Mouse (Mus musculus) right cerebral cortex, postnatal 36 days (tissue): ENCODE measurements around the gene Rxrg.

Experiments used
- DNase-seq, 2 experiments: peaks; one replicate each; pipeline ENCODE4 v3.0.0; 2022; ENCODE audit warnings: low spot score in 2 of 2, mixed read lengths in 1 of 2

Rxrg gene

DNA sequence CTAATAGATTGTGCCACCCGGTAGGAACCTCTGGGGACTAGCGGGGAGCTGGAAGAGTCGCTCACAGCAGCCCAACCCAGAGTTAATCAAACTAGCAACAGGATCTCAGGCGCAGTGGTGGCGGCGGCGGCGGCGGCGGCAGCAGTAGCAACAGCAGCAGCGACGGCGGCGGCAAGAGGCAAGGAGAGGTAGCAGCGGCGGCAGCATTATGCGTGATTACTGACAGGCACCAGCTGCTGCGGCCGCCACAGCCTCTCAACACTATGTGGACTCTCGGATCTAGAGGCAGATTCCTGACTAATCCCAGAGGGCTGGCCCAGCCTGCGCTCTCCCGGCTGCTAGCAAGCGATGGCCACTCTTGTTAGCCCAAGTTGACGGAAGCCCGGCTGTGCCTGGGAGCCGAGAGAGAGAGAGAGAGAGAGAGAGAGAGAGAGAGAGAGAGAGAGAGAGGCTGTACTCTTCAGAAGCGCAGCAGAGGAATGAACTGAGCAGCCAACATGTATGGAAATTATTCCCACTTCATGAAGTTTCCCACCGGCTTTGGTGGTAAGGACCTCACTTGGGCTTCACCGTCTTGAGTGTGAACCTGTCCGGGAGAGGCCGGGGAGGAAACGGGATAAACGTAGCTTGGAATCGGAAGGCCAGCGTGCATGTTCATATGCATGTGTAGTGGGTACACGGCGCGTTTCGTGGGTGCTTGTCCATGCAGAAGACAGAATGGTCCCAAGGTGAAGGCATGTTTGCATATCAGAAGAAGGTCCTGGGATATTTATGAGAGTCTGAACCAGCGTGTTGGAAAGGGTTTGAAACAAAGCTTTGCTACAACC, at the start of gene Rxrg:
TSS of gene Rxrg (plus strand) at position 130 of the 827 bp plus-strand sequence.
- DNase-seq = peak; percentile 33 to 55

DNA sequence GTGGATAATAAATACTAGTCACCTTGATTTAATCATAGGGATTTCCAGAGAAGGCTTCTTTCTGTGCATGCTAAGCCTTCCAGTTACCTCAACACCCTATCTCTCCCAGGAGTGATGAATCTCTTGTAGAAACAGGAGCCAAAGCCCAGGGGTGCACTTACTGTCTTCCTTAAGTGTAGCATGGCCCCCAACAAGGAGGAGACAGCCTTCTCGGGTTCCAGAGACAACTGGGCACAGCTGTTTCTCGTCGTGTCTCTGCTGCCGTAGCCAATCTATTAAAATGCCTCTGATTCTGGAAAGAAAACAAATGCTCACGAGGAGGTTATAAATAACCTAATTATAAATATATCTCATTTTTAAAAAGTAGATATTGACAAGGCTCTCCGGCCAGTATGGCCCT, 48.9 kb upstream of the Rxrg start:
- DNase-seq = no peak

DNA sequence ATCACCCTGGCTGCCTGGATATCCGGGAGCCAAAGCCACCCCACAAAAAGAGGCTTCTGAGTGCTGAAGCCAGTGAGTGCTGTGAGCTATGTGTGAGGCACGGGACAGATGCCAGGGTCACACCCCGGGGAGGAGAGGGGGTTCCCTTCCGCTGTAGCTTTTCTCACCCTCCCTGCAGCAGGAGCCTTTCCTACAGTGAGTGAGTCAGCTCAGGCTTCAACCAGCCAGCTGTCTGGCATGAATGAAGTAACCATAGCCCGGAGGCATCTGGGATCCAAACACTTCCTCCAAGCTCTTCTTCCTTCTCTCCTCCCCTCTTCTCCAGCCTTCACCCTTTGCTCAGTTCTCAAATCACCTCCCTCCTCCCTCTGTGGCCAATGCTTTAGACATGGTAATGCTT, 46.6 kb upstream of the Rxrg start:
- peak; percentile 12 to 15 for DNase-seq

DNA sequence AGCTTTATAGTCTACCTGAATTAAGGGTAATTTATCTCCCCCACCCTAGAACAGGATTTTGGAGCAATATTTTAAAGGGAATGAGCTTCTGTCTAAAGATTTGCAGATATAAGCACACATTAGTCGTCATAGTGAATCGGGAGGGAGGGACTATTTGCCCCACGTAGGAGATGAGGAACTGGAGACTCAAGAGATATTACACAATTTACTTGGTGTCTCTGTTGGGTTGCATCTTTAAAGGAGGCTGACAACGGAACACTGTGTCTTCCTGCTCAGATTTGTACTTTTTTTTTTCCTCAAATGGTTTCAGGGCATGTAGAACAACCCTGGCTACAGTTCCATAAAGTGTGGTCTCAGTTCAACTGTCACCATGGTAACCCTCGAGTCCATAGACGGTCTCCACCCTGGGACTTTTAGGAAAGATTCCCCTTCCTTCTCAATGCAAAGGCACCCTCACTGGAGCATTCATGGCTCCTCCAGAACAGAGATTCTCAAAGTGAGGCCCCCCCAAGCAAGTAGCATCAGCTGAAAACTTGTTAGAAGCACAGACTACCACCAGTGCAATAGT, 44.1 kb upstream of the Rxrg start:
- no peak for DNase-seq

DNA sequence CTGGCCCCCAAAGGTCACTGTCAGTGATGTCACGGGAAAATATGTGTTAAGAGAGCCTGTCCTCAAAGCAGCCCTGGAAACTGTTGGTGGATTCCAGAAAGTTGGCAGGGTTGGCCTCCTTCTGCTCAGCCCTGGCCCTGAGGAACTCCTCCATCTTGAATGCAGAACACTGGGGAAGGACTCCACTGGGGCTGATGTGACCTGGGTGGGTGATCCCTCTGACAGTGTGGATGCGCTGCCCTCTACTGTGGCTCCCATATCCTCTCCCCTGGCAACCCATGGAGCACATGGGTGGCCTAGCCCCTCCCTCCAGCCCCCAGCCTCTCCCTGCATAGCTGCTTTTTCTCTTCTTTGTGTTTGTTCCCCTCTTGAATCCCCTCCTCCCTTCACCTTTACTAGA, 31.6 kb upstream of the Rxrg start:
- DNase-seq = no peak

DNA sequence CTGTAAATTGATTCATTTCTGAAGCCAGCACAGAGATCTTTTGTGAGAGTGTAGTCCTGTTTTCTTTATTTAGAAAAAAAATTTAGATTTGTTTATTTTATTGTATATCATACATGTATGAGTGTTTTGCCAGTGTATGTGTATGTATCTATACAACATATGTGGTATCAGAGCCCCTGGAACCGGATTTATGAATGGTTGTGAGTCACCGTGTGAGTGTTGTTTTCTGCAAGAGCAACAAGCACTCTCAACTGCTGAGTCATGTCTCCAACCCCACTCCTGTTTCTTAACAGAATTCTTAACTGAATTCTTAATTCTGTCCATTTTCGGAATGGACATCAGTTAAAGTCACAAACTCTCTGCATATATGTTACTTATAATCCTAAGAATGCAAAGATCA, 19.1 kb upstream of the Rxrg start:
- DNase-seq = no peak

DNA sequence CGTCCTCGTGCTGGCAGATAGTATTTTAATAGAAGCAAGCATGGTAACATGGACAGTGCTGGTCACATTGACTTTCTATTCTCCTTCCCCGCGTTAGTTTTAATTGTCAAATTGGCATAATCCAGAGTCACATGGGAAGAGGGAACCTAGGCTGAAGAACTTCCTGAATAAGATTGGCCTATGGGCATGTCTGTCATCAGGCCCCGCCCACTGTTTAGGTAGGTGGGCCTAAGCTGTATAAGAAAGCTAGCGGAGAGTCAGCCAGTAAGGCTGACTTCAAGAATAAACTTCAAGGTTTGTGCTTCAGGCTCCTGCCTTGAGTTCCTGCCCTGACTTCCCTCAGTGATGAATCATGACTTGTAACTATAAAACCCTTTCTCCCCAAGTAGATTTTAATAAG, 15.0 kb upstream of the Rxrg start:
- no peak for DNase-seq

DNA sequence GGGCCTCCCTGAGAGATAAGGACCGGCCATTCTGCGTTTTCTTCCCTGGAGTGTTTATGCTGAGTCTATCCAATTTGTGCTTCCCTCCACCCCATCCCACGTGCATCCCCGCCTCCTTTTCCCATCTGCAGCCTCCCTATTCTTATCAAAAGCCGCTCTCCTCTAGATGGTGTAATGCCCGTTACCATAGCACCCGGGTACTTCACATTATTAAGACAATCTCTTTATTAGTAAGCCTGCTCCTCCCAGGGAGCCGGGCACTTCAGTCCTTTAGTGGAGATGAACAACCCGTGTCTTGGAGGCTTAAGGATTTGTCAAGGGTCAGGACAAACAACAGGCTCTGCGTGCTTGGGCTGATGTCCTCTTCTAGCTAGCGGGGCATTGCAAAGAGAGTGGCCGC, 14.3 kb upstream of the Rxrg start:
- DNase-seq = peak in 1 of 2 experiments; percentile 11

DNA sequence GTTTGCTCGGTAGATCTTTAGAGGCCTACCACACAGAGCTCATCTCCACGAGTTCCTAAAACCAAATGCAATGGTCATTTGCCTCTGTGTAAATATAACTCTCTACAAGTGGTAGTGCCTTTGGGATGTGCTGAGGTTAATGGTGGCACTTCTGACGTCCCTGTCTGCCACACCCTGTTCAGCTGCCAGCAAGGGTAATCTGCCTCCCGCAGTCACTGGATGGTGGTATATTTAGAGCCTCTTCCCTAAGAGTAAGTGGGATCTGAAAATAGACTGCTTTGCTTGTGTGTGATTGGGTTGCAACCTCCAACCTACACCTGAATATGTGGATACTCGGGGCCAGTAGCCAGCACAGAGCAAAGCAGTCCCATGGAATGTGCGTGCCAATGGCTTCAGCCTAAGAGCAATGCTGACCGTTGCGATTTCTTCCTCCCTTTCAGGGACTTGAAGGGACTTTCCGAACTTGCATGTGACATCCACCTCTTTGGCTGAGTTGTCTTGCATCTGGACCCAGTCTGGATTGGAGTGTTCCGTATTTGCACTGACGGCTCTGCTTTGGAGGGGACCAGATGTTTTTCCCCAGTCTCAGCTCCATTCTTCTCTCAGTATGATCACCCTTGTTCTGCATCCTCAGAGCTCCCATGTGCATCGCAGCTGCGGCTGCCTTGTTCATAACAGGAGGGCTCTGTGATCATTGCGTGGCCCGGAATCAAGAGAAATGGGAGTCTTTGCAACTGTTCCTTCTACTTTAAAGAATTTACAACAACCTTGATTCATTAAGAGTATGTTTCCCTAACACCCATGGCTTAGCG, 9.2 kb upstream of the Rxrg start:
- DNase-seq = no peak

DNA sequence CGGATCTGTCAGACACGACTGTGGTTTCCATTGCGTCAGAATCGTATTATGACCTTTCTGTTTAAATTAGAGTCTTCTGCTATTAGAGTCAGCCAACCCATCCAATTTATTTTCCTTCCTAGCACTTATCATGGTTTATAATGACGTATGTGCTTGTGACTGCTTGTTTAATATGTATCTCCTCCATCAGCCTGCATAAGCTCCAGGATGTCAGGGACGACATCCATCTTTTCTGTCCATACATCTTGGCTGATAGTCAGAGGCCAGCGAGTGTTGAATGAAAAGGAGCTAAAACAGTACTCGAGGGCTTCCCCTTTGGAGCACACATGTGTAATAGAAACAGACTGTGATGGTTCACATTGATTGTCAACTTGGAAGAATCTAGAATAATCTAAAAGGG, 6.0 kb upstream of the Rxrg start:
- no peak for DNase-seq

DNA sequence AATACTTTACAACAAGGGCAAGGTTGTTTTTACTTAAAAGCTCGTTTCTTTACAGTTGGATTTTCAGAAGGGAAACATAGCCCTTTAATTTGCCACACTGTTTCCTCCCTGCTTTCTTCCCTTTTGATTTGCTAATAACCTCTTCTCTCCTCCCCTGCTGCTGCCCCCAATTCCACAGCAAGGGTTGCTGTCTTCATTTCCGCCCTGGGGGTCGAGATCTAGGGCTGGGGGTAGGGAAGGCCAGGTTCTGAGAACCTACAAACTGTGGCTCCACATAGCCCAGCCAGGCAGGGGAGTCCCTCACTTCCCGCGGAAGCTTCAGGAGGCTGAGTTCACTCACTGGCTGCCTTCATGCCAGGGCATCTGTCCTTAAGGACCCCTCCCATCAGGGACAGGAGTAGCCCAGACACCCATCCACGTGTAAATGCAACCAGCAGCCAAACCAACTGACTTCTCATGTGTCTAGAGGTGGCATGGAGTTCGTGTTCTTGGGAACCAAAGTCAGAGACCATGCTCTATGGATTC, 1.1 kb downstream of the Rxrg start:
- no peak for DNase-seq

DNA sequence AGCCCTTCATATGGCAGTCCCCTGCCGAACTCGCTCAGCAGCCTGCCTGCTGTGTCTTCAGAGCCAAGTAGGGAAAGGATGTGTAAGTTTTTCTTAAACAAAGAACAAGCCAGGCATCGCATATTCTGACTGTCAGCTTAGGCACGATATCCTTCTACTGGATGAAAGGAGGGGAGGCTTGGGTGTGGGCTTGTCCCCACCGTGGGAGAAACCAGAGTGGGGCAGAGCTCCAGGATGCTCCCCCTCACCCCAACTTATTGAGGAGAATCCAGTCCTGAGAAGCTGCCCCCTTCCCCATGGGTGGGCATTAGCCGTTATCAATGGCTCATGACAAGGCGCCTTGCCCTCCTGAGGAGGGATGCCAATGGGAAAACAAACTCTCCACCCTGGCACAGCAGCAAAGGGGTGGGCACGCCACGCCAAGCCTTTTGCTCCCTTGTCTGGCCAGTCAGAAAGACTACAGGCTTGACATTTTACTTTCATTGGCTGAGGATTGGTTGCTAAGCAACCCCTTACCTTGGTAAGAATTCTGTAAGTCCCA, 10.1 kb downstream of the Rxrg start:
- DNase-seq = peak; percentile 26 to 42

DNA sequence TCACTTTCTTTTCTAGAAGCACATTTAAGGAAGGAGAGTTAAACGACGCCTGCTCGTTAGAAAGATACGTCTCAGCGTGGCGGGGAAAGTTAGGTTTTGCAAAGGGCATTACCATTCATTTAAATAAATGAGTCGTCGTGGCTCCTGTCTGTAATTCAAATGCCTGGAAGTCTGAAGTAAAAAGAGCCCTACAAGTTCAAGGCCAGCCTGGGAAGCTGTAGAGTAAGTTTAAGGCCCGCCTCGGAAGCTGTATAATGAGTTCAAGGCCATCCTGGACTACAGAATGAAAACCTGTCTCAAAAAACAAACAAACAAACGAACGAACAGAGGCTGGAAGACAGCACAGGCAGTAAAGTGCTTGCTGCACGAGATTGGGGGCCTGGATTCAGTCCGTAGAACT, 18.9 kb downstream of the Rxrg start:
- no peak for DNase-seq

DNA sequence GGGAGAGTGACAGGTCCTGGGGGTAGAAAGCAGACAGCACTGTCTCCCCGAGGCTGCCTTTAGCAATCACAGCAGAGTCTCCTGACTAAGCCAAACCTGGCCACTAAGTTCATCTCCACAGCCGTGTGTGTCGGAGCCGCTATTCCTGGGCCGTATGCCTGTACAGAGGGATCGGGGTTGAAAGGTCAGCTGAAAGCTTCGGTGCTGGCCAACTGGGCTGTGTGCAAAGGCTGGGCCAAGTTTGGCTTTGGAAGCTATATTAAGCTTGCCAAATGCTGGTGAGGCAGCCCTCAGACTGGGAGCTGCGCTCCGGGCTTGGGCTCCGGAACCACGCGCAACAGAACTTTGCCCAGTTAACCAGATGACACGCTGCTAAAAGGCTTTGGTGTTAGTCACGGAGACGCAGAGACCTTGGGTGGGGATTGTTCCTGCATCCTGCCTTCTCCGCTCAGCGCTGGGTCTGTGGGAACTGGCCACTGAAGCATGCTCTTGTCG, 19.9 kb downstream of the Rxrg start:
- no peak for DNase-seq

DNA sequence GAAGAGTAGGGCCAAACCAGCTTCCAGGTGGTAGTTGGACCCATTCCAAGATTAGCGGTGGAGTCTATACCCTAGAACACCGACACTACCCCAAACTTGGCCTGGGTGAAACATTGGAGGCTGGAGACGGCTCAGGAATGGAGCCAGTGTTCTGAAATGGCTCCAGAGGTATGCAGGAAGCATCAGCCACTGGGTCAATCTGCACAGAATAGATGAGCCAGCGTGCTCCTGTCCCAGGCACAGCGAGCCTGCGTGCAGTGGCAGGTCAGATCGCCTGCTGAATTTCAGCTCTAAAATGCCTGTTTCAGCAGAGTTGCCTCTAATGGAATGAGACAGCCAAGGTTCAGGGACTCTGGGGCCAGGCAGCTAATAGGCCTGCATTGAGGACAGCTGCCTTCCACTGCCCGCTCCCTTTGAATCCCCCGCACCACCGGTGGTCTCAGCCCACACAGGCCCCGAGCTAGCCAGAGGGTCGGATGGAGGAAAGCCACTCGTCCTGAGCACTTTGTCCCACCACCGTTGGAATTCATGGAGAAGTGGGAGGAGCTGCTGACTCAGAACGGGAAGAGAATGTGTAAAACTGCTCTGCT, 22.1 kb downstream of the Rxrg start:
- no peak for DNase-seq

DNA sequence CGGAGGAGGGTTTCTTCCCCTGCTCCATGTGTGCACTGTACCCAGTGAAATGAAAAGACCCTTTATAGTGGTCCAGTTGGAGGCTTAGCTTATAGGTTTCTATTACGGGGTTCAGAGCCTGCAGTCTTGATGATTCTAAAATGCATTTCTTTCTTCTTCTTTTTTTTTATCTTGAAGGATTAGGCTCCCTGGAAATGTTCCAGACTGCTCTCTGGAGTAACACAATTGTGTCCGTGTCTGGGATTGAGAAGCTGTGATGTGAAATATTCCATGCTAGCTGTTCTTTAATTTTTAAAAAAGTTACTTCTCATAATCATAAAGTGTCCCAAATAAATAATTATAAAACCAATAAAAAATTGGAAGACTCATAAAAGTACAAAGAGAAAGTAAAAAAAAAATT, 26.9 kb downstream of the Rxrg start:
- DNase-seq = no peak

DNA sequence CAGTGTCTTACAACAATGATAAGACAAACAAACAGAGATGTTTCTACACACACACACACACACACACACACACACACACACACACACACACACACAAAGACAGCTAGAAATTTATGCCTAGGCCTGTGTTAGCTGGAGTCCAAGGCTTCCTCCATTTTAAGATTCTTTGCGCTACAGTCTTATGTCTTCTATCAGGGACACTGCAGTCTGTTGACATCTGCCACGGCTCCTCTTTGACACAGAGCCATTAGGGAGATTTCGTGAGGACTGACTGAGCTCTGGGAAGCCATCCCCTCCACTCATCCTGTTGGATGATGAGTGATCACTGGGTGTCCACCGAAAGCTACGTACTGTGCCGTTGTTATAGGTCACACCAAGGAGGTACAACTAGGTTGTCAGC, 33.6 kb downstream of the Rxrg start:
- DNase-seq = no peak

DNA sequence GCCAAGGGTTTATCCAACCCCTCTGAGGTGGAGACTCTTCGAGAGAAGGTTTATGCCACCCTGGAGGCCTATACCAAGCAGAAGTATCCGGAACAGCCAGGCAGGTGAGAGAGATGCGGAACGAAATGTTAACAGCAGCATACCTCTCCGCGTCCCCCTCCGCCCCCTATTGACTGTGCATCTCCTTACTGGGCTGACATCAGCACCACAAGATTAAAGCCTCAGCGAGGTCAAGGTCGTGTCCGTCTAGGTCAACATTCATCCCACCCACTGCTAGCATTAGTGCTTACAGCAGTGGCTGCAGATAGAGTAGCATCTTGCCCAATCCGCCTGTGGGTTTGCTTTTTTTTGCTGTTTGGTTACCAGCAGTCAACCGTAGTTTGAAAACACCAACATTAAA, 37.5 kb downstream of the Rxrg start:
- DNase-seq = no peak

DNA sequence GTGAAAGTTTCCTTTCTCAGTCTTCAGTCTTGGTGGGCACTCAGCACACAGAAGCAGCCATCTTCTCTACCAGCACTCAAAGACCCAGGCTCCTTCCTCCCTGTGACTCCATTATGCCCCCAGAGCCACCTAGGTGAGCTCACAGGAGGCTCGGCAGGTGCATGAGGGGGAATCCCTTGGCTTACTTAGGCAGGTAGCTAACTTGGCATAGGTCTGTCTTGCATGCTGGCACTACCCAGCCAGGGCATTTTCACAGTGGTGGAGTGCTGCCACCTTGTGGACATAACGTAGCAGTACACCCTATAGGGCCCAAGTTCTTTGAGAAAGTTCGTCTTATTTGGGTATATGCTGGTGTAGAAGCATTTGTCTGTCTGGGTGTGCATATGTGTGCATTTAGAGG, 38.8 kb downstream of the Rxrg start:
- DNase-seq = peak; percentile 36 to 54

DNA sequence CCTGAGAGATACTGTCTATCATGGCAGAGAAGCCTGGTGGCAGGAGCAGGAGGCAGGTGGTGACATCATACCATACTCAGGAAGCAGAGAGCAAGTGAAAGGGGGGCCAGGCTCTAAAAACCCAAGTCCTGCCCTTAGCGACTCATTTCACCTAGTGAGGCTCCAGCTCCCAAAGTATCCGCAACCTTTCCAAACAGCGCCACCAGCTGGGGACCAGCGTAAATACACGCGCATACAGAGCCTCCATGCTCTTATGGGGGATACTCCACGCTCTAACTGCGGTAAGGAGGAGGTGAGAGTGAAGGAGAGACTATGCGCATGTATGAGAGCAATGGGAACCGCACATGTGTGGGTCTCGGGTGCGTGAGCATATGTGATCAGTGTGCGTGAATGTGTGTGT, 39.9 kb downstream of the Rxrg start:
- DNase-seq = no peak

DNA sequence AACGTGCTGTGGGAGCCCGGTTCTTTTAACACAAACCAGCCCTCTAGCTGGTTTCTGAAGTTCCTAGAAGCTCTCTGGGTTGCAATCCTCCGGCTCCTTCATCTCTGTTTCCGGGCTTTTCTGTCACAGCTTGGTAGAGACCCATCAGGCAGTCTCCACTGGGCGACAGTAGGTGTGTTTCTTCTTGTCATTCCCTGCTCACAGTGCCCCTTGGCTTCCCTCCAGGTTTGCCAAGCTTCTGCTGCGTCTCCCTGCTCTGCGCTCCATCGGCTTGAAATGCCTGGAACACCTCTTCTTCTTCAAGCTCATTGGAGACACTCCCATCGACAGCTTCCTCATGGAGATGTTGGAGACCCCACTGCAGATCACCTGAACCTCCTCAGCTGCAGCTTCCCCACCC, 40.7 kb downstream of the Rxrg start:
- no peak for DNase-seq
